Mouse (Mus musculus): ENCODE data around the gene Usp27x. TPM values are rescaled to one million over a fixed set of nuclear protein-coding genes. Genes with fewer than 3 reads are reported as not detected.
A peak's percentile ranks its signal among the peaks of the same experiment; 100 is the strongest.

Usp27x gene
- polyA plus RNA-seq (2014; fragmentation: Nextera tagmentation; extraction: Ambion mirVana): 0.46 and 0.55 TPM in 2 replicates

GRCm38 (mm10) chrX:7375716-7376480 lies at the start of gene Usp27x:
Gene Usp27x, minus strand, starts transcription at chrX:7375830.
- Histone ChIP-seq H3K4me3 (ENCODE audit: low read depth, low read length) (peak within 1 kb of the TSS; percentile 52), H3K27me3 (ENCODE audit: control insufficient read depth, insufficient read depth, low read length) (no peaks in the 10 kb centered on the region), H3K27ac (ENCODE audit: low read depth, low read length) (peak within 1 kb of the TSS; percentile 48), H3K4me2 (peak within 1 kb of the TSS; percentile 62), H3K9me3 (ENCODE audit: control insufficient read depth, low read length) (no peaks in the 10 kb centered on the region), H3K9ac (ENCODE audit: low read length) (peak within 1 kb of the TSS; percentile 67), H3K4me1 (ENCODE audit: control insufficient read depth, insufficient read depth, low read length) (no peaks in the 10 kb centered on the region), H3K36me3 (ENCODE audit: control insufficient read depth, insufficient read depth, low read length) (no peaks in the 10 kb centered on the region; the same call in 1 of the 2 replicates)
- 20% methylated on average over 44 of the region's 51 CpGs for WGBS
- peak; percentile 92 for ATAC-seq (ENCODE audit: low FRiP score)
- peak; percentile 94 for DNase-seq (ENCODE audit: low spot score, missing footprints)

GRCm38 (mm10) chrX:7422691-7423111 lies 47.1 kb upstream of the Usp27x start:
- Histone ChIP-seq H3K4me1 (ENCODE audit: control insufficient read depth, insufficient read depth, low read length) (no peaks in the 10 kb centered on the region), H3K36me3 (ENCODE audit: control insufficient read depth, insufficient read depth, low read length) (no peaks in the 10 kb centered on the region), H3K4me3 (ENCODE audit: low read depth, low read length) (peak overlapping the region; percentile 37), H3K4me2 (peak overlapping the region; percentile 53), H3K9ac (ENCODE audit: low read length) (peak overlapping the region; percentile 51), H3K27ac (ENCODE audit: low read depth, low read length) (no peak overlapping the region), H3K27me3 (ENCODE audit: control insufficient read depth, insufficient read depth, low read length) (no peaks in the 10 kb centered on the region), H3K9me3 (ENCODE audit: control insufficient read depth, low read length) (no peaks in the 10 kb centered on the region)
- WGBS: 17% methylated on average over 25 of the region's 26 CpGs
- ATAC-seq (ENCODE audit: low FRiP score) (peak; percentile 70), DNase-seq (ENCODE audit: low spot score, missing footprints) (peak; percentile 94)

GRCm38 (mm10) chrX:7422166-7422565 lies 46.5 kb upstream of the Usp27x start:
- peak overlapping the region; percentile 53 for H3K4me2 ChIP-seq
- H3K4me3 ChIP-seq (ENCODE audit: low read depth, low read length): peak overlapping the region; percentile 37
- DNase-seq (ENCODE audit: low spot score, missing footprints): no peak
- no peak overlapping the region for H3K27ac ChIP-seq (ENCODE audit: low read depth, low read length)
- no peaks in the 10 kb centered on the region for H3K27me3 ChIP-seq (ENCODE audit: control insufficient read depth, insufficient read depth, low read length)
- H3K4me1 ChIP-seq (ENCODE audit: control insufficient read depth, insufficient read depth, low read length): no peaks in the 10 kb centered on the region
- no peaks in the 10 kb centered on the region for H3K9me3 ChIP-seq (ENCODE audit: control insufficient read depth, low read length)
- no peaks in the 10 kb centered on the region for H3K36me3 ChIP-seq (ENCODE audit: control insufficient read depth, insufficient read depth, low read length)
- WGBS: 74% methylated on average over 6 of the region's 6 CpGs
- no peak for ATAC-seq (ENCODE audit: low FRiP score)
- H3K9ac ChIP-seq (ENCODE audit: low read length): no peak overlapping the region; the same call in 1 of the 2 replicates

- Histone ChIP-seq H3K4me1 (ENCODE audit: control insufficient read depth, insufficient read depth, low read length) (no peaks in the 10 kb centered on the region; the same call in 1 of the 2 replicates), H3K27ac (ENCODE audit: low read depth, low read length) (no peak overlapping the region), H3K36me3 (ENCODE audit: control insufficient read depth, insufficient read depth, low read length) (no peaks in the 10 kb centered on the region), H3K4me2 (no peak overlapping the region), H3K4me3 (ENCODE audit: low read depth, low read length) (no peak overlapping the region), H3K9ac (ENCODE audit: low read length) (no peak overlapping the region), H3K9me3 (ENCODE audit: control insufficient read depth, low read length) (no peaks in the 10 kb centered on the region), H3K27me3 (ENCODE audit: control insufficient read depth, insufficient read depth, low read length) (no peaks in the 10 kb centered on the region)
- peak; percentile 91 for DNase-seq (ENCODE audit: low spot score, missing footprints)
- WGBS: 31% methylated on average over 3 of the region's 3 CpGs
- ATAC-seq (ENCODE audit: low FRiP score): peak; percentile 68
Measured at GRCm38 (mm10) chrX:7421016-7421415, 45.4 kb upstream of the Usp27x start.

GRCm38 (mm10) chrX:7416178-7416871 lies 40.7 kb upstream of the Usp27x start:
- H3K4me3 ChIP-seq (ENCODE audit: low read depth, low read length): no peak overlapping the region
- no peaks in the 10 kb centered on the region for H3K9me3 ChIP-seq (ENCODE audit: control insufficient read depth, low read length)
- no peaks in the 10 kb centered on the region for H3K27me3 ChIP-seq (ENCODE audit: control insufficient read depth, insufficient read depth, low read length)
- WGBS: 35% methylated on average over 12 of the region's 12 CpGs
- H3K27ac ChIP-seq (ENCODE audit: low read depth, low read length): peak overlapping the region; percentile 51; the same call in 1 of the 2 replicates
- ATAC-seq (ENCODE audit: low FRiP score) (peak; percentile 88), DNase-seq (ENCODE audit: low spot score, missing footprints) (peak; percentile 89)
- no peak overlapping the region for H3K9ac ChIP-seq (ENCODE audit: low read length)
- H3K4me1 ChIP-seq (ENCODE audit: control insufficient read depth, insufficient read depth, low read length): no peaks in the 10 kb centered on the region; the same call in 1 of the 2 replicates
- no peaks in the 10 kb centered on the region for H3K36me3 ChIP-seq (ENCODE audit: control insufficient read depth, insufficient read depth, low read length)
- peak overlapping the region; percentile 11; the same call in 1 of the 2 replicates for H3K4me2 ChIP-seq

- H3K4me2 ChIP-seq: no peak overlapping the region
- ATAC-seq (ENCODE audit: low FRiP score) (no peak), DNase-seq (ENCODE audit: low spot score, missing footprints) (no peak)
- H3K4me1 ChIP-seq (ENCODE audit: control insufficient read depth, insufficient read depth, low read length): no peaks in the 10 kb centered on the region; the same call in 1 of the 2 replicates
- no peak overlapping the region for H3K4me3 ChIP-seq (ENCODE audit: low read depth, low read length)
- 92% methylated on average over 6 of the region's 6 CpGs for WGBS
- H3K27me3 ChIP-seq (ENCODE audit: control insufficient read depth, insufficient read depth, low read length): no peaks in the 10 kb centered on the region
- no peaks in the 10 kb centered on the region for H3K9me3 ChIP-seq (ENCODE audit: control insufficient read depth, low read length)
- no peak overlapping the region for H3K9ac ChIP-seq (ENCODE audit: low read length)
- H3K36me3 ChIP-seq (ENCODE audit: control insufficient read depth, insufficient read depth, low read length): no peaks in the 10 kb centered on the region
- H3K27ac ChIP-seq (ENCODE audit: low read depth, low read length): no peak overlapping the region
Measured at GRCm38 (mm10) chrX:7415308-7415707, 39.7 kb upstream of the Usp27x start.

- H3K9me3 ChIP-seq (ENCODE audit: control insufficient read depth, low read length): no peaks in the 10 kb centered on the region
- H3K9ac ChIP-seq (ENCODE audit: low read length): no peak overlapping the region
- no peak overlapping the region for H3K4me3 ChIP-seq (ENCODE audit: low read depth, low read length)
- H3K27ac ChIP-seq (ENCODE audit: low read depth, low read length): no peak overlapping the region
- H3K4me1 ChIP-seq (ENCODE audit: control insufficient read depth, insufficient read depth, low read length): no peaks in the 10 kb centered on the region; the same call in 1 of the 2 replicates
- no peak for DNase-seq (ENCODE audit: low spot score, missing footprints)
- 86% methylated on average over 16 of the region's 16 CpGs for WGBS
- no peaks in the 10 kb centered on the region for H3K36me3 ChIP-seq (ENCODE audit: control insufficient read depth, insufficient read depth, low read length)
- no peaks in the 10 kb centered on the region for H3K27me3 ChIP-seq (ENCODE audit: control insufficient read depth, insufficient read depth, low read length)
- H3K4me2 ChIP-seq: no peak overlapping the region
- no peak for ATAC-seq (ENCODE audit: low FRiP score)
Measured at GRCm38 (mm10) chrX:7412239-7413033, 36.8 kb upstream of the Usp27x start.

- H3K4me1 ChIP-seq (ENCODE audit: control insufficient read depth, insufficient read depth, low read length): no peaks in the 10 kb centered on the region
- H3K36me3 ChIP-seq (ENCODE audit: control insufficient read depth, insufficient read depth, low read length): no peaks in the 10 kb centered on the region; the same call in 1 of the 2 replicates
- no peak overlapping the region for H3K27ac ChIP-seq (ENCODE audit: low read depth, low read length)
- H3K9me3 ChIP-seq (ENCODE audit: control insufficient read depth, low read length): no peaks in the 10 kb centered on the region
- H3K9ac ChIP-seq (ENCODE audit: low read length): peak overlapping the region; percentile 67; the same call in 1 of the 2 replicates
- DNase-seq (ENCODE audit: low spot score, missing footprints) (no peak), ATAC-seq (ENCODE audit: low FRiP score) (peak; percentile 23; the same call in 1 of the 2 replicates)
- WGBS: 40% methylated on average over 4 of the region's 4 CpGs
- peak overlapping the region; percentile 52 for H3K4me3 ChIP-seq (ENCODE audit: low read depth, low read length)
- H3K4me2 ChIP-seq: peak overlapping the region; percentile 62
- H3K27me3 ChIP-seq (ENCODE audit: control insufficient read depth, insufficient read depth, low read length): no peaks in the 10 kb centered on the region
Measured at GRCm38 (mm10) chrX:7376586-7376985, 956 bp upstream of the Usp27x start.

All from midbrain, embryonic 11.5 days (tissue).